16 mouse cellular contexts compared by ENCODE assay signal in genomic region chr1:58071509-58071908, GRCm38 (mm10). TPM values are rescaled to one million over a fixed set of nuclear protein-coding genes. Genes with fewer than 3 reads are reported as not detected.
A peak's percentile ranks its signal among the peaks of the same experiment; 100 is the strongest.
DNase-seq lines count a peak whose midpoint lies in the region; ATAC-seq and TF ChIP-seq lines count a peak whose summit lies in the region.
"Had no signal": no experiment of that assay in that cellular context is flagged by ENCODE, and none has a peak within 500 bp of the region (broad histone marks: within the 10 kb centered on the region; RNA-seq: fewer than 3 reads in every experiment).

No protein-coding gene starts in this region.

- no peak overlapping the region for H3K9ac ChIP-seq in liver, postnatal 0 days (replicated peaks)
- H3K9ac ChIP-seq in liver, embryonic 11.5 days (ENCODE audit: low read depth, low read length) = no peak overlapping the region
- H3K9ac ChIP-seq: embryonic facial prominence, embryonic 12.5 days; forebrain, embryonic 13.5 days; forebrain, embryonic 15.5 days had no signal

- no peaks in the 10 kb centered on the region for H3K27me3 ChIP-seq in liver, postnatal 0 days (ENCODE audit: insufficient read depth, low read length)
- no peaks in the 10 kb centered on the region for H3K27me3 ChIP-seq in liver, embryonic 11.5 days (replicated peaks; ENCODE audit: control insufficient read depth, insufficient read depth, low read length)
- H3K27me3 ChIP-seq: embryonic facial prominence, embryonic 12.5 days; forebrain, embryonic 13.5 days; forebrain, embryonic 15.5 days had no signal

- TF ChIP-seq CTCF in liver, postnatal 0 days (IDR thresholded peaks at IDR 0.05; ENCODE audit: low read depth) = no peak
- no peak for TF ChIP-seq CTCF in lung, adult 2 months (IDR thresholded peaks at IDR 0.05; ENCODE audit: insufficient read depth, low read length)

- WGBS in liver, postnatal 0 days (ENCODE audit: insufficient replicate concordance) = 61% methylated on average over 1 of the region's 1 CpGs
- WGBS in liver, embryonic 11.5 days = 71% methylated on average over 1 of the region's 1 CpGs
- WGBS in lung, adult 2 months = 77% methylated on average over 1 of the region's 1 CpGs

- no peaks in the 10 kb centered on the region for H3K9me3 ChIP-seq in liver, postnatal 0 days (ENCODE audit: low read length)
- H3K9me3 ChIP-seq in liver, embryonic 11.5 days (ENCODE audit: control insufficient read depth, low read length) = no peaks in the 10 kb centered on the region
- H3K9me3 ChIP-seq: embryonic facial prominence, embryonic 10.5 days; embryonic facial prominence, embryonic 12.5 days; forebrain, embryonic 13.5 days; forebrain, embryonic 15.5 days had no signal

- 0 out of 2 replicates have a peak, but pooled peaks cover 3% of the 10 kb centered on the region for H3K4me1 ChIP-seq in liver, postnatal 0 days (ENCODE audit: insufficient read depth)
- H3K4me1 ChIP-seq in liver, embryonic 11.5 days (replicated peaks; ENCODE audit: control insufficient read depth, insufficient read depth, low read length) = no peaks in the 10 kb centered on the region
- no peaks in the 10 kb centered on the region for H3K4me1 ChIP-seq in lung, adult 2 months (ENCODE audit: control insufficient read depth, insufficient read depth, low read length)
- H3K4me1 ChIP-seq in brown adipose tissue, adult 24 weeks (ENCODE audit: control insufficient read depth, insufficient read depth, insufficient read length, low read length) = no peaks in the 10 kb centered on the region
- H3K4me1 ChIP-seq: embryonic facial prominence, embryonic 12.5 days; forebrain, embryonic 15.5 days had no signal

- no peak for TF ChIP-seq POLR2A in lung, adult 2 months (IDR thresholded peaks at IDR 0.05; ENCODE audit: borderline replicate concordance, extremely low read depth, low read depth, low read length)

- no peak for TF ChIP-seq EP300 in liver, postnatal 0 days (IDR thresholded peaks at IDR 0.05; ENCODE audit: low read depth)

- H3K4me2 ChIP-seq in liver, postnatal 0 days (ENCODE audit: low read depth, low read length) = no peak overlapping the region
- H3K4me2 ChIP-seq in liver, embryonic 11.5 days = no peak overlapping the region
- H3K4me2 ChIP-seq: embryonic facial prominence, embryonic 12.5 days; forebrain, embryonic 13.5 days; forebrain, embryonic 15.5 days had no signal

- H3K36me3 ChIP-seq in liver, postnatal 0 days (replicated peaks; ENCODE audit: insufficient read depth, low read length) = no peaks in the 10 kb centered on the region
- H3K36me3 ChIP-seq in liver, embryonic 11.5 days (ENCODE audit: control insufficient read depth, insufficient read depth, low read length) = no peaks in the 10 kb centered on the region
- H3K36me3 ChIP-seq: embryonic facial prominence, embryonic 10.5 days; embryonic facial prominence, embryonic 12.5 days; forebrain, embryonic 15.5 days had no signal

- ATAC-seq in liver, postnatal 0 days = peak; percentile 59
- ATAC-seq in liver, embryonic 11.5 days (replicated peaks; ENCODE audit: low FRiP score) = no peak
- no peak for ATAC-seq in megakaryocyte, adult 5-6 weeks (ENCODE audit: poor library complexity, severe bottlenecking)
- ATAC-seq: forebrain, embryonic 13.5 days; forebrain, embryonic 15.5 days had no signal

- DNase-seq in liver, postnatal 0 days = no peak
- no peak for DNase-seq in liver, embryonic 11.5 days (ENCODE audit: low spot score)
- DNase-seq in lung, postnatal 25 days (ENCODE audit: low spot score) = peak; percentile 12
- DNase-seq in lung, adult 2 months = no peak
- DNase-seq: adrenal gland, postnatal 25 days; cerebellum, adult 11-12 months; cerebellum, adult 2 months; cerebellum, adult 9-10 months; cerebellum, postnatal 25 days had no signal

- no peak overlapping the region for H3K27ac ChIP-seq in liver, postnatal 0 days (ENCODE audit: low read depth)
- no peak overlapping the region for H3K27ac ChIP-seq in liver, embryonic 11.5 days (ENCODE audit: low read depth, low read length)
- 0 out of 2 replicates have a peak overlapping the region, but pooled peaks have one; percentile 5 for H3K27ac ChIP-seq in brown adipose tissue, adult 24 weeks (replicated peaks; ENCODE audit: low read depth, low read length)
- H3K27ac ChIP-seq: embryonic facial prominence, embryonic 10.5 days; embryonic facial prominence, embryonic 12.5 days; forebrain, embryonic 13.5 days; forebrain, embryonic 15.5 days had no signal

- no peak overlapping the region for H3K4me3 ChIP-seq in liver, postnatal 0 days (ENCODE audit: low read depth, low read length)
- H3K4me3 ChIP-seq in liver, embryonic 11.5 days (ENCODE audit: low read depth, low read length) = no peak overlapping the region
- no peak overlapping the region for H3K4me3 ChIP-seq in lung, adult 2 months (replicated peaks; ENCODE audit: extremely low read depth, low read depth, low read length)
- no peak overlapping the region for H3K4me3 ChIP-seq in brown adipose tissue, adult 24 weeks (ENCODE audit: insufficient read depth, low read depth, low read length)
- H3K4me3 ChIP-seq: embryonic facial prominence, embryonic 10.5 days; embryonic facial prominence, embryonic 12.5 days; forebrain, embryonic 13.5 days; forebrain, embryonic 15.5 days had no signal

RNA-seq across cellular contexts. Expression of gene Aox3, which starts 41.4 kb away (rescaled TPM):
- polyA plus RNA-seq in liver, postnatal 0 days (2015; fragmentation: Nextera tagmentation; extraction: Ambion mirVana) = 14.3 and 16.9 TPM in 2 replicates
- polyA plus RNA-seq in liver, embryonic 11.5 days (2014; fragmentation: Nextera tagmentation; extraction: Ambion mirVana) = not detected in 2 replicates
- 23.9 and 41.6 TPM in 2 replicates for polyA plus RNA-seq in lung, adult 2 months (2012; rRNA removed)
- polyA plus RNA-seq in brown adipose tissue, adult 24 weeks (2012; ENCODE audit: insufficient read depth, insufficient read length, missing spikeins) = 0.63 TPM in 1 of 2 replicates, not detected in the other
- 0.22 and 0.52 TPM in 2 replicates for total RNA-seq in megakaryocyte, adult 5-6 weeks (2015)
- 0.08 and 0.15 TPM in 2 replicates for total RNA-seq in megakaryocyte, adult 5-6 weeks (2017)
- total RNA-seq: MEL had no signal
- polyA plus RNA-seq: forebrain, embryonic 13.5 days had no signal

RNA-seq across cellular contexts. Expression of gene Aox1, which starts 41.8 kb away (rescaled TPM):
- polyA plus RNA-seq in liver, postnatal 0 days (2015; fragmentation: Nextera tagmentation; extraction: Ambion mirVana) = 0.33 and 0.42 TPM in 2 replicates
- polyA plus RNA-seq in liver, embryonic 11.5 days (2014; fragmentation: Nextera tagmentation; extraction: Ambion mirVana) = 0.05 and 0.07 TPM in 2 replicates
- polyA plus RNA-seq in lung, adult 2 months (2012; rRNA removed) = 9.5 and 18.0 TPM in 2 replicates
- polyA plus RNA-seq in brown adipose tissue, adult 24 weeks (2012; ENCODE audit: insufficient read depth, insufficient read length, missing spikeins) = 32.9 and 33.8 TPM in 2 replicates
- 0.27 TPM in 1 of 2 replicates, not detected in the other for total RNA-seq in megakaryocyte, adult 5-6 weeks (2015)
- 0.04 and 0.16 TPM in 2 replicates for total RNA-seq in megakaryocyte, adult 5-6 weeks (2017)

RNA-seq across cellular contexts. Expression of gene Kctd18, which starts 52.8 kb away (rescaled TPM):
- 3.6 and 3.7 TPM in 2 replicates for polyA plus RNA-seq in liver, postnatal 0 days (2015; fragmentation: Nextera tagmentation; extraction: Ambion mirVana)
- polyA plus RNA-seq in liver, embryonic 11.5 days (2014; fragmentation: Nextera tagmentation; extraction: Ambion mirVana) = 9.0 and 9.2 TPM in 2 replicates
- polyA plus RNA-seq in lung, adult 2 months (2012; rRNA removed) = 6.3 and 9.7 TPM in 2 replicates
- polyA plus RNA-seq in brown adipose tissue, adult 24 weeks (2012; ENCODE audit: insufficient read depth, insufficient read length, missing spikeins) = 3.6 and 9.4 TPM in 2 replicates
- 10.9 and 11.6 TPM in 2 replicates for total RNA-seq in megakaryocyte, adult 5-6 weeks (2015)
- total RNA-seq in megakaryocyte, adult 5-6 weeks (2017) = 17.4 and 18.7 TPM in 2 replicates
